Mouse (Mus musculus): ENCODE data around the gene Metap1. TPM values are rescaled to one million over a fixed set of nuclear protein-coding genes. Genes with fewer than 3 reads are reported as not detected.
A peak's percentile ranks its signal among the peaks of the same experiment; 100 is the strongest.

Gene Metap1
- total and polyA plus RNA-seq, 3 experiments, result 57.4 to 96.3 (median 71.0) TPM

- Histone ChIP-seq H3K79me2 (ENCODE audit: control insufficient read depth, insufficient read depth, low read length, poor library complexity) (no peaks in the 10 kb centered on the region), H3K9me3 (replicated peaks; ENCODE audit: insufficient read depth, low read length) (no peaks in the 10 kb centered on the region), H3K27ac (ENCODE audit: control insufficient read depth, low read depth, low read length) (no peak overlapping the region), H3K36me3 (ENCODE audit: control insufficient read depth in 1 of 2, insufficient read depth in 2 of 2, low read length in 2 of 2) (no peaks in the 10 kb centered on the region), H3K9ac (ENCODE audit: control insufficient read depth, low read depth, low read length, poor library complexity, severe bottlenecking) (no peak overlapping the region), H3K4me1 (ENCODE audit: control insufficient read depth in 1 of 2, insufficient read depth in 2 of 2, low read length in 2 of 2) (no peaks in the 10 kb centered on the region), H3K27me3 (ENCODE audit: control insufficient read depth in 1 of 2, insufficient read depth in 2 of 2, low read length in 2 of 2) (no peaks in the 10 kb centered on the region), H3K4me3 (ENCODE audit: control insufficient read depth in 1 of 2, insufficient read depth in 1 of 2, low read depth in 2 of 2, low read length in 2 of 2) (no peak overlapping the region)
- DNase-seq (ENCODE audit: low read depth, low spot score), result no peak
- TF ChIP-seq CTCF (IDR thresholded peaks at IDR 0.05 in 2 of 3, conservative IDR thresholded peaks at IDR 0.05 in 1 of 3; ENCODE audit: control insufficient read depth in 1 of 3, insufficient read depth in 1 of 3, low read depth in 2 of 3, low read length in 3 of 3, poor library complexity in 1 of 3, severe bottlenecking in 1 of 3), result peak in 2 of 3 experiments; percentile 21 to 49; a peak in 3 of 6 replicates
- peak; percentile 48 for TF ChIP-seq SMC3 (IDR thresholded peaks at IDR 0.05; ENCODE audit: low read depth, low read length)
- TF ChIP-seq TAL1 (IDR thresholded peaks at IDR 0.05; ENCODE audit: low read length), result no peak
Measured at GRCm38 (mm10) chr3:138506749-138507148, 17.4 kb upstream of the Metap1 start.

GRCm38 (mm10) chr3:138503754-138504153, 14.4 kb upstream of the Metap1 start:
- Histone ChIP-seq H3K27me3 (ENCODE audit: control insufficient read depth in 1 of 2, insufficient read depth in 2 of 2, low read length in 2 of 2) (no peaks in the 10 kb centered on the region), H3K9ac (ENCODE audit: control insufficient read depth, low read depth, low read length, poor library complexity, severe bottlenecking) (no peak overlapping the region), H3K4me3 (ENCODE audit: control insufficient read depth in 1 of 2, insufficient read depth in 1 of 2, low read depth in 2 of 2, low read length in 2 of 2) (no peak overlapping the region), H3K4me1 (ENCODE audit: control insufficient read depth in 1 of 2, insufficient read depth in 2 of 2, low read length in 2 of 2) (no peaks in the 10 kb centered on the region), H3K79me2 (ENCODE audit: control insufficient read depth, insufficient read depth, low read length, poor library complexity) (no peaks in the 10 kb centered on the region), H3K27ac (ENCODE audit: control insufficient read depth, low read depth, low read length) (no peak overlapping the region), H3K9me3 (replicated peaks; ENCODE audit: insufficient read depth, low read length) (no peaks in the 10 kb centered on the region), H3K36me3 (ENCODE audit: control insufficient read depth in 1 of 2, insufficient read depth in 2 of 2, low read length in 2 of 2) (no peaks in the 10 kb centered on the region)
- no peak for DNase-seq (ENCODE audit: low read depth, low spot score)
- TF ChIP-seq MEF2A (IDR thresholded peaks at IDR 0.05; ENCODE audit: extremely low read depth, insufficient replicate concordance, low read depth, low read length, poor library complexity, severe bottlenecking) (no peak), NRF1 (IDR thresholded peaks at IDR 0.05; ENCODE audit: insufficient read depth, low read depth, low read length, poor library complexity, severe bottlenecking) (no peak), ZNF384 (IDR thresholded peaks at IDR 0.05; ENCODE audit: low read depth, low read length) (no peak), KAT2A (conservative IDR thresholded peaks at IDR 0.05; ENCODE audit: low read depth, low read length) (no peak), EP300 (IDR thresholded peaks at IDR 0.05; ENCODE audit: low read depth in 1 of 2, low read length in 2 of 2) (no peak), RAD21 (IDR thresholded peaks at IDR 0.05; ENCODE audit: low read depth, low read length) (no peak), MAFK (IDR thresholded peaks at IDR 0.05; ENCODE audit: borderline replicate concordance, low read depth, low read length) (no peak), SMC3 (IDR thresholded peaks at IDR 0.05; ENCODE audit: low read depth, low read length) (no peak), POLR2AphosphoS2 (IDR thresholded peaks at IDR 0.05; ENCODE audit: low read length) (no peak), NELFE (IDR thresholded peaks at IDR 0.05; ENCODE audit: low read depth, low read length) (no peak)

GRCm38 (mm10) chr3:138499854-138500740, 10.8 kb upstream of the Metap1 start:
- Histone ChIP-seq H3K79me2 (ENCODE audit: control insufficient read depth, insufficient read depth, low read length, poor library complexity) (no peaks in the 10 kb centered on the region), H3K27ac (ENCODE audit: control insufficient read depth, low read depth, low read length) (no peak overlapping the region), H3K4me3 (ENCODE audit: control insufficient read depth in 1 of 2, insufficient read depth in 1 of 2, low read depth in 2 of 2, low read length in 2 of 2) (no peak overlapping the region), H3K36me3 (ENCODE audit: control insufficient read depth in 1 of 2, insufficient read depth in 2 of 2, low read length in 2 of 2) (peaks cover 0 to 8% of the 10 kb centered on the region in 2 experiments; a peak in 2 of 4 replicates), H3K9me3 (replicated peaks; ENCODE audit: insufficient read depth, low read length) (no peaks in the 10 kb centered on the region), H3K27me3 (ENCODE audit: control insufficient read depth in 1 of 2, insufficient read depth in 2 of 2, low read length in 2 of 2) (no peaks in the 10 kb centered on the region), H3K9ac (ENCODE audit: control insufficient read depth, low read depth, low read length, poor library complexity, severe bottlenecking) (no peak overlapping the region), H3K4me1 (ENCODE audit: control insufficient read depth in 1 of 2, insufficient read depth in 2 of 2, low read length in 2 of 2) (peaks cover 5 to 7% of the 10 kb centered on the region in 2 experiments; a peak in 3 of 4 replicates)
- no peak for TF ChIP-seq MXI1 (IDR thresholded peaks at IDR 0.05; ENCODE audit: low read depth, low read length)
- TF ChIP-seq GABPA (IDR thresholded peaks at IDR 0.05; ENCODE audit: low read depth, low read length), result no peak
- TF ChIP-seq ZMIZ1 (IDR thresholded peaks at IDR 0.05; ENCODE audit: low read depth, low read length), result no peak
- no peak for TF ChIP-seq TBP (IDR thresholded peaks at IDR 0.05; ENCODE audit: low read depth, low read length)
- no peak for TF ChIP-seq JUND (IDR thresholded peaks at IDR 0.05; ENCODE audit: low read depth, low read length)
- TF ChIP-seq TAL1 (IDR thresholded peaks at IDR 0.05; ENCODE audit: low read length), result no peak
- TF ChIP-seq ZKSCAN1 (IDR thresholded peaks at IDR 0.05; ENCODE audit: low read depth, low read length), result no peak
- no peak for TF ChIP-seq GATA1 (IDR thresholded peaks at IDR 0.05; ENCODE audit: low read depth, low read length)
- no peak for DNase-seq (ENCODE audit: low read depth, low spot score)

All from MEL (cell line).